Mouse (Mus musculus): ENCODE data around the gene Zc3h12c. TPM values are rescaled to one million over a fixed set of nuclear protein-coding genes. Genes with fewer than 3 reads are reported as not detected.

Zc3h12c gene
- total and polyA plus RNA-seq, 3 experiments = 1.3 TPM; not detected in 1

- no peak for TF ChIP-seq POLR2AphosphoS5 (IDR thresholded peaks at IDR 0.05; ENCODE audit: borderline replicate concordance, low read depth, low read length)
Observed at GRCm38 (mm10) chr9:52180851-52181250, 12.5 kb upstream of the Zc3h12c start (continued).

- TF ChIP-seq KAT2A (conservative IDR thresholded peaks at IDR 0.05; ENCODE audit: low read depth, low read length) (no peak), ZMIZ1 (IDR thresholded peaks at IDR 0.05; ENCODE audit: low read depth, low read length) (no peak), RCOR1 (IDR thresholded peaks at IDR 0.05; ENCODE audit: low read depth, low read length) (peak; percentile 48), NRF1 (IDR thresholded peaks at IDR 0.05; ENCODE audit: insufficient read depth, low read depth, low read length, poor library complexity, severe bottlenecking) (no peak), EP300 (IDR thresholded peaks at IDR 0.05; ENCODE audit: low read depth in 1 of 2, low read length in 2 of 2) (peak; percentile 83 to 86), ZNF384 (IDR thresholded peaks at IDR 0.05; ENCODE audit: low read depth, low read length) (0 out of 2 replicates have a peak, but pooled peaks have one; percentile 38), GATA1 (IDR thresholded peaks at IDR 0.05; ENCODE audit: low read depth, low read length) (peak; percentile 70), MYB (IDR thresholded peaks at IDR 0.05; ENCODE audit: low read depth, low read length) (peak; percentile 40; the same call in 1 of the 2 replicates), MAZ (IDR thresholded peaks at IDR 0.05; ENCODE audit: low read depth, low read length) (0 out of 2 replicates have a peak, but pooled peaks have one; percentile 35), MXI1 (IDR thresholded peaks at IDR 0.05; ENCODE audit: low read depth, low read length) (no peak; the same call in 1 of the 2 replicates), CTCF (IDR thresholded peaks at IDR 0.05 in 2 of 3, conservative IDR thresholded peaks at IDR 0.05 in 1 of 3; ENCODE audit: control insufficient read depth in 1 of 3, insufficient read depth in 1 of 3, low read depth in 2 of 3, low read length in 3 of 3, poor library complexity in 1 of 3, severe bottlenecking in 1 of 3) (no peak), JUND (IDR thresholded peaks at IDR 0.05; ENCODE audit: low read depth, low read length) (no peak), MAFK (IDR thresholded peaks at IDR 0.05; ENCODE audit: borderline replicate concordance, low read depth, low read length) (0 out of 2 replicates have a peak, but pooled peaks have one; percentile 36), MEF2A (IDR thresholded peaks at IDR 0.05; ENCODE audit: extremely low read depth, insufficient replicate concordance, low read depth, low read length, poor library complexity, severe bottlenecking) (peak; percentile 48; the same call in 1 of the 2 replicates), SIN3A (IDR thresholded peaks at IDR 0.05; ENCODE audit: low read length) (peak; percentile 70), ETS1 (IDR thresholded peaks at IDR 0.05; ENCODE audit: low read depth, low read length) (peak; percentile 91), TBP (IDR thresholded peaks at IDR 0.05; ENCODE audit: low read depth, low read length) (0 out of 2 replicates have a peak, but pooled peaks have one; percentile 24), NELFE (IDR thresholded peaks at IDR 0.05; ENCODE audit: low read depth, low read length) (0 out of 2 replicates have a peak, but pooled peaks have one; percentile 21), POLR2A (IDR thresholded peaks at IDR 0.05; ENCODE audit: control insufficient read depth in 1 of 2, insufficient read depth in 1 of 2, low read depth in 1 of 2, low read length in 2 of 2, poor library complexity in 1 of 2) (0 out of 4 replicates have a peak, but pooled peaks of 1 of the 2 experiments have one; percentile 18), TCF12 (IDR thresholded peaks at IDR 0.05; ENCODE audit: low read depth, low read length) (peak; percentile 62), USF1 (IDR thresholded peaks at IDR 0.05; ENCODE audit: low read depth, low read length) (no peak), ELF1 (IDR thresholded peaks at IDR 0.05; ENCODE audit: low read depth, low read length) (0 out of 2 replicates have a peak, but pooled peaks have one; percentile 38), MYC (IDR thresholded peaks at IDR 0.05; ENCODE audit: low read depth, low read length) (peak; percentile 52; the same call in 1 of the 2 replicates), TAL1 (IDR thresholded peaks at IDR 0.05; ENCODE audit: low read length) (peak; percentile 31; the same call in 1 of the 2 replicates), HCFC1 (IDR thresholded peaks at IDR 0.05; ENCODE audit: low read depth, low read length) (0 out of 2 replicates have a peak, but pooled peaks have one; percentile 15), GABPA (IDR thresholded peaks at IDR 0.05; ENCODE audit: low read depth, low read length) (peak; percentile 78), BHLHE40 (IDR thresholded peaks at IDR 0.05; ENCODE audit: borderline replicate concordance, low read depth, low read length) (0 out of 2 replicates have a peak, but pooled peaks have one; percentile 21), ZC3H11A (IDR thresholded peaks at IDR 0.05; ENCODE audit: low read depth, low read length) (no peak), ZKSCAN1 (IDR thresholded peaks at IDR 0.05; ENCODE audit: low read depth, low read length) (no peak)
- H3K79me2 ChIP-seq (ENCODE audit: control insufficient read depth, insufficient read depth, low read length, poor library complexity) = no peaks in the 10 kb centered on the region
- peak; percentile 88 for DNase-seq (ENCODE audit: low read depth, low spot score)
- H3K9ac ChIP-seq (ENCODE audit: control insufficient read depth, low read depth, low read length, poor library complexity, severe bottlenecking) = peak overlapping the region; percentile 47
- H3K27me3 ChIP-seq (ENCODE audit: control insufficient read depth in 1 of 2, insufficient read depth in 2 of 2, low read length in 2 of 2) = no peaks in the 10 kb centered on the region
- peak overlapping the region; percentile 92 for H3K27ac ChIP-seq (ENCODE audit: control insufficient read depth, low read depth, low read length)
- peak overlapping the region; percentile 12 to 33 for H3K4me3 ChIP-seq (ENCODE audit: control insufficient read depth in 1 of 2, insufficient read depth in 1 of 2, low read depth in 2 of 2, low read length in 2 of 2)
- peaks cover 0 to 36% of the 10 kb centered on the region in 2 experiments; a peak in 2 of 4 replicates for H3K36me3 ChIP-seq (ENCODE audit: control insufficient read depth in 1 of 2, insufficient read depth in 2 of 2, low read length in 2 of 2)
- no peaks in the 10 kb centered on the region for H3K9me3 ChIP-seq (replicated peaks; ENCODE audit: insufficient read depth, low read length)
- H3K4me1 ChIP-seq (ENCODE audit: control insufficient read depth in 1 of 2, insufficient read depth in 2 of 2, low read length in 2 of 2) = peaks cover 10 to 34% of the 10 kb centered on the region in 2 experiments
Observed at GRCm38 (mm10) chr9:52175257-52175859, 7.0 kb upstream of the Zc3h12c start.

Data from MEL (cell line).